Mouse (Mus musculus): ENCODE measurements around the gene Gstcd. TPM values are rescaled to one million over a fixed set of nuclear protein-coding genes. Genes with fewer than 3 reads are reported as not detected.

The Gstcd gene
- polyA plus RNA-seq, 1 experiment from 2014 or later = 4.2 TPM

Other genes with a start within 250 kb of the Gstcd start
- 24.2 and 27.5 TPM in 2 replicates for gene Npnt, start 141.7 kb downstream of the Gstcd start, polyA plus RNA-seq (2015; fragmentation: Nextera tagmentation; extraction: Ambion mirVana)
- 19.0 and 19.7 TPM in 2 replicates for gene Ints12, start 193 bp downstream of the Gstcd start, polyA plus RNA-seq (2015; fragmentation: Nextera tagmentation; extraction: Ambion mirVana)
- 0.03 and 0.09 TPM in 2 replicates for gene Arhgef38, start 142.9 kb upstream of the Gstcd start, polyA plus RNA-seq (2015; fragmentation: Nextera tagmentation; extraction: Ambion mirVana)
- gene Ppa2, start 218.1 kb upstream of the Gstcd start, polyA plus RNA-seq (2015; fragmentation: Nextera tagmentation; extraction: Ambion mirVana) = 84.2 and 85.0 TPM in 2 replicates